Mouse (Mus musculus) liver, embryonic 12.5 days (tissue): ENCODE results near the gene Cbx1. TPM values are rescaled to one million over a fixed set of nuclear protein-coding genes. Genes with fewer than 3 reads are reported as not detected.

Experiments
- ATAC-seq: fragments of 200-750 bp; cut with Nextera tagmentation; 2 replicates; pipeline ENCODE4 v1.8.0; 2017; ENCODE audit warnings: moderate number of reproducible peaks, mild to moderate bottlenecking, moderate library complexity
- H3K27ac ChIP-seq: fragments of 300-500 bp; sonication (generic); 2 replicates; pipeline ENCODE4 v1.5.1; 2016; ENCODE audit warnings: mild to moderate bottlenecking
- H3K27me3 ChIP-seq: fragments of 300-500 bp; sonication (generic); replicated peaks from 2 replicates; pipeline ENCODE4 v1.6.1; 2016; ENCODE audit warnings: mild to moderate bottlenecking, moderate library complexity
- H3K36me3 ChIP-seq: fragments of 300-500 bp; sonication (generic); 2 replicates; pipeline ENCODE4 v1.6.1; 2016; ENCODE audit warnings: mild to moderate bottlenecking, moderate library complexity
- H3K4me1 ChIP-seq: fragments of 300-500 bp; sonication (generic); 2 replicates; pipeline ENCODE4 v1.6.1; 2016
- H3K4me2 ChIP-seq: fragments of 300-500 bp; sonication (generic); 2 replicates; pipeline ENCODE4 v1.6.1; 2016; ENCODE audit warnings: mild to moderate bottlenecking, moderate library complexity
- H3K4me3 ChIP-seq: fragments of 300-500 bp; sonication (generic); 2 replicates; pipeline ENCODE4 v1.5.1; 2016; ENCODE audit warnings: mild to moderate bottlenecking, moderate library complexity
- H3K9ac ChIP-seq: fragments of 300-500 bp; sonication (generic); 2 replicates; pipeline ENCODE4 v1.6.1; 2016; ENCODE audit warnings: mild to moderate bottlenecking, moderate library complexity
- H3K9me3 ChIP-seq: fragments of 300-500 bp; sonication (generic); replicated peaks from 2 replicates; pipeline ENCODE4 v1.6.1; 2016; ENCODE audit warnings: mild to moderate bottlenecking, moderate library complexity
- WGBS: fragments of 180-500 bp; shearing (Covaris S2); methylation state at CpG from one replicate; pipeline ENCODE4 v1.1.7; 2016; ENCODE audit not compliant: insufficient replicate concordance; 5-methylcytosine and 5-hydroxymethylcytosine counted together
- polyA plus RNA-seq: library from polyadenylated mRNA; unstranded; fragments of >200 nt; fragmentation: Nextera tagmentation; extraction: Ambion mirVana; gene quantifications from 2 replicates; pipeline ENCODE4 v1.2.1, GENCODE M21; 2016

The Cbx1 gene
- polyA plus RNA-seq, 1 experiment from 2014 or later, result 52.4 TPM

DNA sequence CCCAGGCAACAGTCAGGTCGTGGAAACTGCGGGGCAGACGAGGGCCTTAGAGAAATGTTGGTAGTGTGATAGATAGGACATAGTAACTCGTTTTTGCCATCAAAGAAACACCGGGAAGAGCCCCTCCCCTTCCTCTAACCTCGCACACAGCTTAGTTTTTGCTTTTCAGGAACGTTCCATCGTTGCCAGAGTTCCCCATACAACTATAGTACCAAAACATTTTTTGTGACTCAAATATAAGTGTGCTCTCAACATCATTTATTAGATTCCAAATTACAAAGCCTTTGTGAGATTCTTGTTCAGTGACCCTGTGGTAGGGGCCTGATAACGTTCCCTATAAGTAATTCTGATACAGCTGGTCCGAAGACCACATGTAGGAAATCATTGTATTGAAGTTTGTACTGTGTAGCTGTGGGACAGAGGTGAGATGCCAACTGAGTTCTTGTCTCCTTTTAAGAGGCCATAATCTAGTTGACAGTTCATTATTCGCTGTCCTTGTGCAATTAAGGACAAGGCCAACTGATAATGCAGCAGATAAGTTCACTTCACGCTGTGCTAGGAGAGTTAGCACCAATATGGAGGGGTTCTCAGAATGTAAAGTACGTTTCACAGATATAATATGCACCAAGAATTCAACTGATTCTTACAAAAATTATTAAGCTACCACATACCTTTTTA is 41.8 kb downstream of the Cbx1 start:
- Histone ChIP-seq H3K27me3 (0 out of 2 replicates have a peak, but pooled peaks cover 4% of the 10 kb centered on the region), H3K27ac (peak overlapping the region; percentile 81), H3K4me2 (peak overlapping the region; percentile 89), H3K36me3 (peaks cover 24% of the 10 kb centered on the region), H3K9me3 (no peaks in the 10 kb centered on the region), H3K4me3 (peak overlapping the region; percentile 89), H3K4me1 (peaks cover 47% of the 10 kb centered on the region), H3K9ac (peak overlapping the region; percentile 71)
- WGBS, result 8% methylated on average over 13 of the region's 13 CpGs
- no peak for ATAC-seq

DNA sequence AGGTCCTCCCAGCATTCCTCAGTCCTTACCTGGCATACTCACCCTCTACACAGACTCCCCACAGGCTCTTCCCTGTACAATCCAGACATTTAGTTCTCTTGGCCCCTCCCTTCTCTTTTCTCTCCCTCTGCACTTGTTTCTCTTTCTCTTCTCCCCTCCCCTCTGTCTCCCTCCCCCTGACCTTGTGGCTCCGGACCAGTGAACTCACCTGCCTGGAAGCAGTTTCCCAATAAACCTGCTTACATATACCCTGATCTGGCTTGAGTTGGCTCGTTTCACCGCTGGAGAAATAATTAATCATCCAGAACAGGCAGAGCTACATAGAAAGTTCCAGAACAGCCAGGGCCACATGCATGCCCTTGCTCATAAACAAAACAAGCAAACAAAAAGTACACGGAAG is 42.6 kb downstream of the Cbx1 start:
- Histone ChIP-seq H3K4me3 (no peak overlapping the region), H3K27ac (no peak overlapping the region), H3K4me2 (peak overlapping the region; percentile 89; the same call in 1 of the 2 replicates), H3K4me1 (peaks cover 42% of the 10 kb centered on the region), H3K9me3 (no peaks in the 10 kb centered on the region), H3K27me3 (0 out of 2 replicates have a peak, but pooled peaks cover 4% of the 10 kb centered on the region), H3K36me3 (peaks cover 15% of the 10 kb centered on the region), H3K9ac (no peak overlapping the region)
- ATAC-seq, result no peak
- 68% methylated on average over 4 of the region's 4 CpGs for WGBS

DNA sequence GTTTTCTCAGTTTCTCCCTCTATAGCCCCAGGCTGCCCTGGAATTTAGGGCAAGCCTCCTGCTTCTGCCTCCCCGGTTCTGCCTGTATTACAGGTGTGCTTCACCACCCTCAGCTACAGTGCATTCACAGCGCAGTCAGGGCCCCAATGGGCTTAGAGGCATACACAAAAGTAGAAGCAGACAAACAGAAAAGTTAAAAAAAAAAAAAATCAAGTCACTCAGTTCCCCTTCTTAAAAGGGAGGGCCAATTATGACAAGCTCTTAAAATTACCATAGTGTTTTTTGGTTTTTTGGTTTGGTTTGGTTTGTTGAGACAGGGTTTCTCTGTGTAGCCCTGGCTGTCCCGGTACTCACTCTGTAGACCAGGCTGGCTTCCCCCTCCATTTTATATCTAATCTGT is 43.6 kb downstream of the Cbx1 start:
- Histone ChIP-seq H3K36me3 (peaks cover 5% of the 10 kb centered on the region), H3K4me1 (peaks cover 32% of the 10 kb centered on the region), H3K9ac (no peak overlapping the region), H3K27me3 (0 out of 2 replicates have a peak, but pooled peaks cover 8% of the 10 kb centered on the region), H3K4me2 (no peak overlapping the region), H3K4me3 (no peak overlapping the region), H3K27ac (no peak overlapping the region), H3K9me3 (no peaks in the 10 kb centered on the region)
- no peak for ATAC-seq
- 86% methylated on average over 3 of the region's 3 CpGs for WGBS

DNA sequence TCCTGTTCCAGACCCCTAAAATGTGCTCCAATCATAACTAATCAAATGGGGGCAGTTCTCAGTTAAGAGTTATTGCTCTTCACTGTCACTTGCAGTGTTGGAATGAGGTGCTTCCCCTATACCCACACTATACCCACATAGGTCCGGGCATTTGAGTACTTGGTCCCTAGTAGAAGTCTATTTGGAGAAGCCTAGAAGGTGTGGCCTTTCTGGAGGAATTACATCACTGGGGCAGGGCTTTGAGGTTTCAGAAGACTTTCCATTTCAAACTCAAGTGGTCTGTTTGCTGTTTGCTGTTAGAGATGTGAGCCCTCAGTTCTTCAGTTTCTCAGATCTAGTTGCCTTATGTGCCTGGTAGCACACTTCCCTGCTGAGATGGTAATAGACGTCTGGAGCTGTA is 44.0 kb downstream of the Cbx1 start:
- no peak overlapping the region for H3K9ac ChIP-seq
- no peak overlapping the region for H3K4me3 ChIP-seq
- WGBS, result 59% methylated on average over 2 of the region's 2 CpGs
- H3K4me1 ChIP-seq, result peaks cover 28% of the 10 kb centered on the region
- no peaks in the 10 kb centered on the region for H3K9me3 ChIP-seq
- peaks cover under 1% of the 10 kb centered on the region for H3K36me3 ChIP-seq
- H3K4me2 ChIP-seq, result no peak overlapping the region
- ATAC-seq, result no peak
- H3K27ac ChIP-seq, result no peak overlapping the region
- peaks cover 13% of the 10 kb centered on the region; the same call in 1 of the 2 replicates for H3K27me3 ChIP-seq

DNA sequence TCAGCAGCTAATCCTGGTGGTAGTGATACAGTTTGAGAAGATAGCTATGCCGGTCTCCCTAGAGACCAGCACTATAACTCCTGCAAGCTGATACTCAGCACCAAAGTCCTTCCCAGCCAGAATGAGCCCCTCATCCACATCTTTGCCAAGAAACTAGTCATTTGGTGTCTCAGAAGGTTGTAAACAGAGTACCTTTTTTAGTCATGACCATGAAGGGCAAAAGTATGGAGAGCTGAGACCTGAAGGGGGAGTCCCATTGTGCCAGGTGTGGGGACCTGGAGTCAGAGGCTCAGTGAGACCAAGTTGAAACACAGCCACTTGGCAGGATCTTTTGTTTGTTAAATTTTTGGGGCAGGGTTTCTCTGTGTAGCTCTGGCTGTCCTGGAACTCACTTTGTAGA is 45.2 kb downstream of the Cbx1 start:
- Histone ChIP-seq H3K4me1 (peaks cover 17% of the 10 kb centered on the region), H3K4me2 (no peak overlapping the region), H3K9me3 (no peaks in the 10 kb centered on the region), H3K27me3 (peaks cover 13% of the 10 kb centered on the region; the same call in 1 of the 2 replicates), H3K36me3 (no peaks in the 10 kb centered on the region), H3K4me3 (no peak overlapping the region), H3K27ac (no peak overlapping the region), H3K9ac (no peak overlapping the region)
- WGBS, result 85% methylated on average over 1 of the region's 1 CpGs
- ATAC-seq, result no peak

DNA sequence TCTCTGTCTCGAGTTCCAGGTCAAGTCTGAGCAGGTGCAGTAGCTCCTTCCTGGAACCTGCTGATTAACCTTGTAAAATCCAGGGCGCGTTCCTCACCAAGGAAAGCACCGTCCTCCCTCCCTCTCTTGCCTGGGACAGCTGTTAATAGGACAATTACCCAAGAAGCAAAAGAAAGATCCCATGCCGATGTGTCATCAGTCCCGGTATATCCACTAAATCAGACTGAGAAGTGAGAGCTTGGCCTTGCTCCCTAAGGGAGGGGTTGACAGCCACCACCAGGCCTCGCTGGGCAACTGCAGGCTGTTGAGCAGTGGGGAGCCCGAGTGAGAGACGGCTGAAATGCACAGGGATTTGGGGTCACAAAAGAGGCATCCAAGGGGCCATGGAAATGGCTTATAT is 48.4 kb downstream of the Cbx1 start:
- no peak overlapping the region for H3K27ac ChIP-seq
- H3K4me3 ChIP-seq, result no peak overlapping the region
- no peak overlapping the region for H3K4me2 ChIP-seq
- no peak for ATAC-seq
- H3K27me3 ChIP-seq, result peaks cover 13% of the 10 kb centered on the region; the same call in 1 of the 2 replicates
- WGBS, result 40% methylated on average over 9 of the region's 9 CpGs
- H3K36me3 ChIP-seq, result no peaks in the 10 kb centered on the region
- H3K9me3 ChIP-seq, result no peaks in the 10 kb centered on the region
- no peak overlapping the region for H3K9ac ChIP-seq
- peaks cover 3% of the 10 kb centered on the region; the same call in 1 of the 2 replicates for H3K4me1 ChIP-seq

DNA sequence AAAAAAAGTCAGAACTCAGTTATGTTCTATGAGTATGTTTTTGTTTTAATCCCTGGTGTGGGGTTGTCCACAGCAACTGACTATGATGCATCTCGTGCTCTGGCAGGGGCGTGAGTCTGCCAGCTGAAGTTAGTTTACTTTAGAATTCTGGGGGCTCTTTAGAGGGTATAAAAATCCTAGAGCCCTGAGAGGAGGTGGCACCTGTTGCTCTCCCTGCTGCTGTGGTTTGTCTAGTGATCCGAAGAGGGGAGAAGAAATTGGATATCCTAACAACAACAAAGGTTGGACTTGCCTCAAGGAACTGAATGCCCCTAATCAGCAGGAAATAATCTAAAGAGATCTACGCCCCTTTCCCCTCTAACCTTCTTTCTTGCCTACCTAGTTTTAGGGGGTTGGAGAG is 49.4 kb downstream of the Cbx1 start:
- Histone ChIP-seq H3K9ac (no peak overlapping the region), H3K36me3 (no peaks in the 10 kb centered on the region), H3K27me3 (peaks cover 13% of the 10 kb centered on the region; the same call in 1 of the 2 replicates), H3K4me1 (peaks cover 3% of the 10 kb centered on the region; the same call in 1 of the 2 replicates), H3K9me3 (no peaks in the 10 kb centered on the region), H3K4me3 (no peak overlapping the region), H3K27ac (no peak overlapping the region), H3K4me2 (no peak overlapping the region)
- no peak for ATAC-seq
- 69% methylated on average over 4 of the region's 4 CpGs for WGBS

DNA sequence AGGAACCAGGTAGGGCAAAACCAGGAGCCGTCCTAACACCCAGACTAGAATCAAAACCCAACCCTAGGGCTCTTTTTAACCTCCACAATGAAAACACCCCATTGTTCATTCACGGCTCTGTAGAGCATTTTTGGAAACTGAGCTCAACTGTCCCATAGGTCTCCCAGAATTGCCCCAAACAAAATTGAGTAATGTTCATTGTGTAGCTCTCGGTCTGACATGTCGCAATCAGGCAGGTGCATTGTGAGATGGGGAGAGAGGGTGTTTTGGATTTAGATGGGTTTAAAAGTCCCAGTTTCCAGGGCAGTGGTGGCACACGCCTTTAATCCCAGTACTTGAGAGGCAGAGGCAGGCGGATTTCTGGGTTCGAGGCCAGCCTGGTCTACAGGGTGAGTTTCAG is 50.5 kb downstream of the Cbx1 start:
- no peaks in the 10 kb centered on the region for H3K9me3 ChIP-seq
- no peak for ATAC-seq
- WGBS, result 59% methylated on average over 7 of the region's 7 CpGs
- H3K4me1 ChIP-seq, result peaks cover 3% of the 10 kb centered on the region; the same call in 1 of the 2 replicates
- H3K9ac ChIP-seq, result no peak overlapping the region
- H3K27ac ChIP-seq, result no peak overlapping the region
- no peaks in the 10 kb centered on the region for H3K36me3 ChIP-seq
- no peak overlapping the region for H3K4me2 ChIP-seq
- peaks cover 9% of the 10 kb centered on the region; the same call in 1 of the 2 replicates for H3K27me3 ChIP-seq
- H3K4me3 ChIP-seq, result no peak overlapping the region

DNA sequence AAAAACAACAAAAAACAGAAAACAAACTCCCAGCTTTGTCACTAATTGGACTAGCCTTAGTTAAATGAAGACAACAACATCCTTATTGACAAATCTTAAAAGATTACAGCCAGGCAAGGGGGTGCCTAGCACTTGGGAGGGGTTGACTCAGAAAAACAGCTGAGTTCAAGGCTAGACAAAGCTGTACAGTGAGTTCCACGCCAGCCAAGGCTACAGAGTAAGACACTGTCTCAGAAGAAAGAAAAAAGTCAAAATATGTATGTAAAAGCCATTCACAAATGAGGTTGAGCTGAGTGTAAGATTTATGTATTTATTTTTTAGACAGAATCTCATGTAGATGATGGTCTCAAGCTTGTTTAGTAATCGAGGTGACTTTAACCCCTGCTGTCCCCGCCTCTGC is 51.0 kb downstream of the Cbx1 start:
- Histone ChIP-seq H3K4me3 (no peak overlapping the region), H3K27ac (no peak overlapping the region), H3K9me3 (no peaks in the 10 kb centered on the region), H3K36me3 (no peaks in the 10 kb centered on the region), H3K4me2 (no peak overlapping the region), H3K27me3 (peaks cover 9% of the 10 kb centered on the region; the same call in 1 of the 2 replicates), H3K4me1 (peaks cover 3% of the 10 kb centered on the region; the same call in 1 of the 2 replicates), H3K9ac (no peak overlapping the region)
- no peak for ATAC-seq
- WGBS, result 58% methylated on average over 3 of the region's 3 CpGs

DNA sequence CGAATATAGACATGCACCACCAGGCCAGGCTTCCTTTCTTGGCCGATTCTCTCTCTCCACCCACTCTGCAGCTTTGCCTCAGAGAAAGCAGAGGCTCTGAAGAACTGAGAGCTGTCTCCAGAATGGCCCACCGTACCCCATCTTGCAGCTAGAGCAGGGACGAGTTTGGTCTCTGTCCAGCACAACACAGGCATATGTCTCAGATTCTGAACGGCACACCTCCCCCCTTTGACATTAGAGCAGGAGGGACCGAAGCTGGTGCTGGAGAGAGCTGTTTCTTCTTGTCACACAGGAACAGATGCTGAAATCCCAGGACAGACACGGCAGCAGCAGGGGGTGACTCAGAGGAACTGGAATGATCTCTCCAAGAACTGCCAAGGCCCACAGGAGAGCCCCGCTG is 51.4 kb downstream of the Cbx1 start:
- no peak for ATAC-seq
- Histone ChIP-seq H3K27ac (no peak overlapping the region), H3K4me3 (no peak overlapping the region), H3K4me1 (peaks cover 3% of the 10 kb centered on the region; the same call in 1 of the 2 replicates), H3K9ac (no peak overlapping the region), H3K4me2 (no peak overlapping the region), H3K36me3 (no peaks in the 10 kb centered on the region), H3K9me3 (no peaks in the 10 kb centered on the region), H3K27me3 (peaks cover 9% of the 10 kb centered on the region; the same call in 1 of the 2 replicates)
- 48% methylated on average over 8 of the region's 8 CpGs for WGBS

DNA sequence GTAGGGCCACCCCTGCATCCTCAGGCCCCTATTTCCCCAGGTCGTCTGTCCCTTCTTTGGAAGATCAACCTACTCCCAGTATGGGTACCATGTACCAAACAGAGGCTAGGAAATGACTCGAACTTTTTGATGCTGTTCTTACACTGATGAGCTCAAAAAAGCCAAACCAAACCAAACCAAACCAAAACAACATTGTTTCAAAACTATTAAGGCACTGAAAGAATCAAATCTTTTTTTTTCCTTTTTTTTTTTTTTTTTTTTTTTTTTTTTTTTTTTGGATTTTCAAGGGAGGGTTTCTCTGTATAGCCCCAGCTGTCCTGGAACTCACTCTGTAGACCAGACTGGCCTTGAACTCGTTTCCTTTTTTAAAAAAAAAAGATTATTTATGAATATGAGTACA is 54.7 kb downstream of the Cbx1 start:
- WGBS, result 41% methylated on average over 3 of the region's 3 CpGs
- Histone ChIP-seq H3K4me3 (no peak overlapping the region), H3K36me3 (no peaks in the 10 kb centered on the region)

DNA sequence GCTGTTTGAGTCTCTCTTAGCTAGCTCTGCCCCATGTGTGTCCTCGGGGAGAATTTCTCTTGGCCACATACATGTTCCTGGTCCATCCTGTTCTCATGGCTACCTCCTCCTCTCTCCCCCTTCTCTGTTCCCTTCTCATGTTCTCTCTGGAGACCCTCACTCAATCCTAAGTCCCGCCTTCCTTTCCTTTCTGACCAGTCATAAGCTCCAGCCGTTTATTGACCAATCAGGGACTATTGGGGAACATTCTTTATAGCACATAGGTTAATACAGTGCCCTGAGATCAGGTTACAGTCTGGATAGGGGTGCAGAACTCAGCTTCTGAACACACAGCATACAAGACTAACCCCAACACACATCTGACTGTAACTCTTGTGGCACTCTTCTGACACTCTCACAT is 58.3 kb downstream of the Cbx1 start:
- no peaks in the 10 kb centered on the region for H3K9me3 ChIP-seq
- H3K4me1 ChIP-seq, result peaks cover 12% of the 10 kb centered on the region
- no peak overlapping the region for H3K4me2 ChIP-seq
- WGBS, result 41% methylated on average over 3 of the region's 3 CpGs
- H3K27me3 ChIP-seq, result peaks cover 29% of the 10 kb centered on the region
- no peaks in the 10 kb centered on the region for H3K36me3 ChIP-seq
- H3K27ac ChIP-seq, result no peak overlapping the region
- no peak overlapping the region for H3K4me3 ChIP-seq
- ATAC-seq, result no peak
- no peak overlapping the region for H3K9ac ChIP-seq

More for the DNA sequence above, 54.7 kb downstream of the Cbx1 start:
- H3K4me2 ChIP-seq, result no peak overlapping the region
- H3K9me3 ChIP-seq, result no peaks in the 10 kb centered on the region
- no peak overlapping the region for H3K27ac ChIP-seq
- H3K4me1 ChIP-seq, result no peaks in the 10 kb centered on the region
- ATAC-seq, result no peak
- H3K27me3 ChIP-seq, result peaks cover 6% of the 10 kb centered on the region
- no peak overlapping the region for H3K9ac ChIP-seq
